Mouse (Mus musculus): Measurements from ENCODE around the gene Hmgcs2. TPM values are rescaled to one million over a fixed set of nuclear protein-coding genes. Genes with fewer than 3 reads are reported as not detected.
A peak's percentile ranks its signal among the peaks of the same experiment; 100 is the strongest.

The Hmgcs2 gene
- total RNA-seq, 1 experiment from 2014 or later: not detected

DNA sequence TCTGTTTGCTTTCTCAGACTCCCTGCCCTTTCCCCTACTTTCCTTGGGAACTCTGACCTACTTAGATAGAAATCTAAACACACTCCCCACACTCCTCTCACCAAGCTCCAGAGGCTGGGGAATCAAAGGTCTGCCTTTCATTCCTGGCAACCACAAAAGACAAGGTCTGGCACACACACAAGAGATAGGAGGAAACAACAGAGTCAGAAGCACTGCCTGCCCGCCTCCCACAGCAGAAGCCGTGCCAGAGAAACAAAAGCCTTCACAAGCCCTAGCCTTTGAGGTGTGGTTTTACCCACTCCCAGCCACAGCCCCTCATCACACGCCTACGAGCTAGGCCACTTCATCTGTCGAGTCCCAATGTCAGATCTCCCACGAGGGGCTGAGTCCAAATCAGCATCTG lies 13.0 kb upstream of the Hmgcs2 start:
- ATAC-seq (ENCODE audit: extremely low read depth, insufficient number of reproducible peaks, low FRiP score, poor library complexity, severe bottlenecking): no peak

DNA sequence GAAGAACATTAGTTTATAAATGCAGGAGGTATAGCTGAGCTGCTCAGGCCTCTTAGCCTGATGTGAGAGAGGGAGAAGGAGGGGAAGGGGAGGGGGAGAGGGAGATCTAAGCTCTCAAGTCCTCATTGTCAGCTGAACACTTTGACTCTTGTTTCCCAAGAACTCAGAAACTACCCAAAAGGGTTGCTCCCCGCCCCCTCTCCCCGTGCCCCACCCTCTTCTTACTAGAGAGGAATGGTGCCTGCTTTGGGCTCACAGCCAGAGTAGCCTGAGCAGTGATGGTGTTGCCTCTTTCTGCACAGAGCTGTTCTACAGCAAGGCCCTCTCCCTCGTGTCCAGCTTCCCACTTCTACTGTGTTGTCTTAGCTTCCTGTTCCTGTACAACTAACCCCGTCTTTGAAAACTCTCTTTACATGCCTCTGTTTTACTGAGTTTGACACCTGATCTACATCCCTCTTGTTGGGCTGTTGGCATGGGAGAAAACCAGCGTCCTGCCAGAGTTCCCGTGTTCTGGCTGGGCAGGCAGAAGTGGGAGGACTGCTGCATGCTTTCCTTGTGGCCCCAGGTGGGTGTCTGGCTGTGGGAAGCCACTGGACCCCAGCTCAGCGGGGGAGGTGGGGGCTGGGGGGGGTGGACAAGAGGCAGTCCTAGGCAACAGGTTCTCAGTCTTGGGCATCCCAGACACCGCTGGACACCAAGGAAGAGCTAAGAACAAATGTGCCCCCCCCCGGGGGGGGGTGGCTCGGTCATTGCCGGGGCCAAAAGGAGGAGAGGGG lies 6.4 kb upstream of the Hmgcs2 start:
- ATAC-seq (ENCODE audit: extremely low read depth, insufficient number of reproducible peaks, low FRiP score, poor library complexity, severe bottlenecking): no peak

DNA sequence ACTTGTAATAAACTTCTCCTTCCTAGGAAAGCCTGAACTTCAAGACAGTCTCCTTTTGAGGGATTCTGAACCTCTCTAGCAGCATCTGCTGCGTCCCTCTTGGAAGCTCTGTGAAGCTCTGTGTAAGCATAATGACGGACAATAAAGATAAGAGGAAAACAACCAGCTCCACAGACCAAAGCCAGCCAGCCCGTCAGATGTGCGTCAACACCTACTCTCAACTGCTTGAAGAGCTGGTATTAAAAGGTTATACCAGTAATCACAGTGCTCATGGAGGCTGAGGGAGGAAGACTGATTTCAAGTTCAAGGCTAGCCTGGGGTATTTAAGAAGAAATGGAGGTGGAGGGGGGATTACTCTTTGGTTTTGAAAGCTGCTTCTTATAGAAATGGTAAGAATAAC lies 553 bp upstream of the Hmgcs2 start:
- no peak for ATAC-seq (ENCODE audit: extremely low read depth, insufficient number of reproducible peaks, low FRiP score, poor library complexity, severe bottlenecking)

DNA sequence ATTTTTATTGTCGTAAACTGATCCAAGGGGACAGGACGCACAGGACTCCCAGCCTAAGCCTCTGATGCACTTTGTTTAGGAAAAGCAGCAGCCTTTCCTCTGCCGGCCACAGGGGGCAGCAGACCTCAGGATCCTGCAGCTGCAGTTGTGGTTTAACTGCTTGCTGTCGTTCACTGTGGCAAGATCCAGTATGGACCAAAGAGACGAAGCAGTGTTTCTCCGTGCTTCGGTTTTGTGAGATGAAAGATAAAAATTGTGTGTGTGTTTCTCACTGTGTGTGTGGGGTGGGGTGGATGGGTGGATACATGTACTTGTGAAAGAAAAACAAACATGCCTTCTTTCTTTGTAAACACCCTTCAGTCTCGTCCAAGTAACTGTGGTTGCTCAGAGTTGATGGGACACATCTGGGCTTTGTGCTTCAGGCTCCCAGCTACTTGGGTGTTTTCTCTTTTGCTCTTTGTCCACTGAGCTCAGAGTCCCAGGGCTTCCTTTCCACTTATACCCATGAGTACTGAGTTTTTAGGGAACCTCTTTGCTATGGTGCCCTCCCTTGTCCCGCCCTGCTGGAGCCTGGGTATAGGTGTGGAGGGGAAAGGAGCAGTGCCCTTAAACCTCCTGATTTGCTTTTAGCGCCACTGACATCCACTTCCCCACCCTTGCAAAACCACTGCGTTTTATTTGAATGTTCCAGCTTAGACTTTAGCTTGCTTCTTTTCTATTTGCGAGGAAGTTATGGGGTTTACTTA lies 871 bp downstream of the Hmgcs2 start:
- ATAC-seq (ENCODE audit: extremely low read depth, insufficient number of reproducible peaks, low FRiP score, poor library complexity, severe bottlenecking): peak; percentile 47; the same call in 1 of the 2 replicates

DNA sequence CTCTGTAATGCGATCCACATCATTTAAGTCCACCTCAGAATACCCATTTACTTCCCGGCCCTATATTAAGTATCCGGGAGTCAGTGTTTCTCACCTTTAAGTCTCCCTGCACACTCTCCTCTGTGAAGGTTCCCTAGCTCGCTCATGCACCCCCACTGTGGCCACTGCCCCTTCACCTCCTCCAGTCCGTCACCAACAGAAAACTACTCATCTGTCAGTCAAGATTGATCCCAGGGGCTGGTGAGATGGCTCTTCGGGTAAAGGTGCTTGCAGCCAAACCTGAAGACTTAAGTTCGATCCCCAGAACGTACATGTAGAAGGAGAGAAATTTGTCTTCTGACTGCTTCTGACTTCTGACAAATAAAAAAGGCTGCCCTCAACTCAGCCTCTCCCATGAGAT lies 2.2 kb downstream of the Hmgcs2 start:
- ATAC-seq (ENCODE audit: extremely low read depth, insufficient number of reproducible peaks, low FRiP score, poor library complexity, severe bottlenecking): no peak

DNA sequence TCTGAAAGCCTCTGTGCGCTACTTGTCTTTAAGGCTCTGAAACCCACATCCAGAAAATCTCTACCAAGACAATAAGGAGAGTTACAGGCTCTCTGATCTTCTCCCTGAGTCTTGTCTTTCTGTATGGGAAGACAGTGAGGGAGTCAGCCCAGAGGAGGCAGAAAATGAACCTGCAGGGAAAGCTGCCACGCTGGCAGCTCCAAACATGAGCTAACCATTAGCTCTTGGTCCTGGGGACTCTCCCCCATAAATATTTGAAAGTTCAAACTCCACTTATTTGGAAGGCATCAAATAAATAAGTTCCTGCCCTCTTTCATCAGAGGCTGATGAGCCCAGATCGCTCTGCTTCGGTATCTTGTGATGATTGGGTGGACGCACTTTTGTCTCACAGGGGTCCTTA lies 3.0 kb downstream of the Hmgcs2 start:
- no peak for ATAC-seq (ENCODE audit: extremely low read depth, insufficient number of reproducible peaks, low FRiP score, poor library complexity, severe bottlenecking)

DNA sequence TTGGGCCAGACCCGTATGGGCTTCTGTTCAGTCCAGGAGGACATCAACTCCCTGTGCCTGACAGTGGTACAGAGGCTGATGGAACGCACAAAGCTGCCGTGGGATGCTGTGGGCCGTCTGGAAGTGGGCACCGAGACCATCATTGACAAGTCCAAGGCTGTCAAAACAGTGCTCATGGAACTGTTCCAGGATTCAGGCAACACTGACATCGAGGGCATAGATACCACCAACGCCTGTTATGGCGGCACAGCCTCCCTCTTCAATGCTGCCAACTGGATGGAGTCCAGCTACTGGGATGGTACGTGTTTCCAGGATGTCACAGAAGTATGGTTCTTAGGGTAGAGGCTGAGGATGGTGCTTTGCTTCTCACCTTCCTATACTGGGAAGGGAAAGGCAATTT lies 10.8 kb downstream of the Hmgcs2 start:
- ATAC-seq (ENCODE audit: extremely low read depth, insufficient number of reproducible peaks, low FRiP score, poor library complexity, severe bottlenecking): no peak

DNA sequence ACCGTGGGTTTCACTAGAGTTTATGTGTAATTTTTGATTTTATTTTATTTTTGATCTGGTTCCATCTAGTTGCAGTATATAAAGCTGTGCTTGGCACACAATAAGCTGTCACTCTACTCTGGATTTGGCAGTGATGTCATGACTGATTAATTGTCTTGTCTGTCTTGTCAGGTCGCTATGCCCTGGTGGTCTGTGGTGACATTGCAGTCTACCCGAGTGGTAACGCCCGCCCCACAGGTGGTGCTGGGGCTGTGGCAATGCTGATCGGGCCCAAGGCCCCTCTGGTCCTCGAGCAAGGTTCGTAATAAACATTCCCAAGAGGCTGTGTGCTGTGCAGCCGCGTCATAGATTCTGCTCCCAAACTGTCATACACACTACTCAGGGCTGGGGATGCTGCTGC lies 15.7 kb downstream of the Hmgcs2 start:
- ATAC-seq (ENCODE audit: extremely low read depth, insufficient number of reproducible peaks, low FRiP score, poor library complexity, severe bottlenecking): no peak

DNA sequence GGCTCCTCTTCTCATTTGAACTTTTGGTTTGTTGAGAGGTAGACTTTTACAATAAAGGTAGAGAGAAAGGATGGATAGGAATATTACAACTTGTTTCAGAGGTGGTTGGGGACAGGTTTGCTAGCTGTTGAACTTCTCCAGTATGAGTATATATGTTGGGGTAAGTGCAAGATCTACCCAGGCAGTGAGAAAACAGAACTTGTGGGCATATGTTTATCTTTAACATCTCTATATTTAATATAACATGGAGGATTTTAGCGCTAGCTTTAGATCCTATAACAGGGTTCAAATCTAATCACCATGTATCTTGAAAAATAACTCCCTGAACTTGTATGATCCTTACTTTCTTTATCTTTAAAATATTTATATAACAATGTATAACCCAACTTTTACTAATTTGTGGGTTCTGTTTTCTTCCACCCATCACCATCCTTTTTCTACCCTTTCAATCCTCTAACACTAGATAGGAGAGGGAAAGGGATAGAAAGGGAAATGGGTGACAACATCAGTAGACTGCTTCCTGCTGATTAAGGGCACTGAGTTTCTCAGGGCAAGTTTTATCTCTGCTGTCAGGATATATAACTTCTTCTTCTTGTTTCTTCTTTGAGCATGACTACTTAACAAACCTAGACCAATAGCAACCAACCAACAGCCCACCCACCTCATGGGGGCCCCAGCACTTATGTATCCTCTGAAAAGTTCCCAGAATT lies 19.3 kb downstream of the Hmgcs2 start:
- ATAC-seq (ENCODE audit: extremely low read depth, insufficient number of reproducible peaks, low FRiP score, poor library complexity, severe bottlenecking): no peak

DNA sequence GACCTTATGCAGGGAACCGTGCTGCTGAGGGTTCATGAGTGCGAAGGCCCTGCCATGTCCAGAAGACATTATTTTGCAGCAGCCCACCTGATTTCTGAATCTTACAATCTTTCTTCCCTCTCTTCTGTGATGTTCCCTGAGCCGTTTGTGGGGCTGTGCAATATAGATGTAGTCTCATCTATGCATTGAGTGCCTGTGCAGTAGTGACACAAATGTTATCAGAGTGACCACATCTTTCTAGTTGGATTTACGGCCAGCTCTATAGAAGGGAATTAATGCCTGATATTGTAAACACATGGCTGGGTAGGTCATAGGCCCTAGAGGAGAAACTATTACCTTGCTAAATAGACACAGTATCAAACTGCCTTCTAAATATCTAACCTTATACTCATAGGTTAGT lies 20.0 kb downstream of the Hmgcs2 start:
- no peak for ATAC-seq (ENCODE audit: extremely low read depth, insufficient number of reproducible peaks, low FRiP score, poor library complexity, severe bottlenecking)

DNA sequence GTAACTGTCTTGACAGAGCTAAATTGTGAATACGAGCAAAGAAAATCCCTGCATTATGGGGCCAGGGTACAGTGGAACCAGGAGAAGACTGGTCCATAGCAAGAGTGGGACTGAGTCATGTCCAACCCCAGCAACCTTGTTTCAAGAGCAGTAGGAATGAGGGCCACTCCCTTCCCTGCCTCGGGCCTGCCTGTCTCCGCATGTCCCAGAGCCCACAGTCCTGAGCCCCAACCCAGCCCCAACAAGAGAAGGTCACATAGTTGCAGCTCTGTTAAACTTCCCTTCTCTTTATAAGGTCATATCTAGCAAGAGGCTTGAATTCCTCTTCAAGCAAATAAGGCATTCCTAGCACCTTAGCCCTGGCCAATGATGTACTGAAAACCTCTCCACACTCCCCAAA lies 21.5 kb downstream of the Hmgcs2 start:
- no peak for ATAC-seq (ENCODE audit: extremely low read depth, insufficient number of reproducible peaks, low FRiP score, poor library complexity, severe bottlenecking)

DNA sequence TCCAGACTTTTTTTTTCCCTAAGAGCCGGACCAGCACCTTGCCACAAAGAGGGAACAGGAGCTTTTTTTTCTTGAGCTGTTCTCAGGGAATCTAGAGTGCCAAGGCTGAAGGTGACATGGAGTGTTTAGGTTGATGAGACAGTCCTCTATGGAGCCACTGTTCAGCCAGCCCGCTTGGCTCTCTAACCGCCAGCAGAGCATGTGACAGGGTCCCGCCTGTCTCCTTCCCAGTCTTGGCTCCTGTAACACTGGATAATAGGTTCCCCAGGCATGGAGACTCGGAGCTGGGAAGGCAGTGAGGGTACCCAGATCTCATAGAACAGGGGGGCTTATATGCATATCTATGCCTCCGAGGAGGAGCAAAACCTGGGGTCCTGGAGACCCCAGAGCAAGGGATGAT lies 28.4 kb downstream of the Hmgcs2 start:
- ATAC-seq (ENCODE audit: extremely low read depth, insufficient number of reproducible peaks, low FRiP score, poor library complexity, severe bottlenecking): no peak

DNA sequence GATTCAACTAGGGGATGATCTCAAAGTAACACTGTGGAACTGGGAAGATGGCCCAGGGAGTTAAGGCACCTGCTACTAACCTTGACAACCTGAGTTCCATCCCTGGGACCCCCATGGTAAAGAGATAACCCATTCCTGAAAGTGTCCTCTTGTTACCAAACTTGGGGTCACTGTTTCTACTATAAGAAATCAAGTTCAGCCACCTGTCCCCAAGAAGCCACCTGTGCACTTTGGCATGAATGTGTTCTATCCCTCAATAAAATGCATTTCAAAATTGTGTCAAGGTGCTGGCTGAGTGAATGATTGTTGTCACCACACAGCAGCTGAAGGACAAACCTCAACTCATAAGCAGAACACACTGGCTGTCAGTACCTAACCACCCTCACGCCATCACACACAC lies 30.2 kb downstream of the Hmgcs2 start:
- no peak for ATAC-seq (ENCODE audit: extremely low read depth, insufficient number of reproducible peaks, low FRiP score, poor library complexity, severe bottlenecking)

DNA sequence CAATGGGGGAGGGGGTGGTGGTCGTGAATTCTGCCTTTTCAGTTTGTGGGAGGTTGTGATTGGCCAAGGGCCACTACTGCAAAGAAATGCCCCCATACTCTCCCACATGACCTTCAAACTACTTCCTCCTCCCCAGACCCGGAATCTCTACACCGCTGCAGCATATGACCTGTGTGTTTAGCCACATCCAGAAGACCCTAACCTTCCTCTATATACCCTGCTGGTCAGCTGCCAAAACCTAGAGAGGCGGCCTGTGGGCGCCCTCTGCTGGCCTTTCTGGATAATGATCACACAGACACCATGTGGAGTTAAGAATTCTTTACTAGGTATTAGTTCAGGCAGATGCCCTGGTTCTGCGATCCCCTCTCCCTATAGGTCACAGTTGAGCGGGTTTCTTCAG lies 32.6 kb downstream of the Hmgcs2 start:
- ATAC-seq (ENCODE audit: extremely low read depth, insufficient number of reproducible peaks, low FRiP score, poor library complexity, severe bottlenecking): no peak

DNA sequence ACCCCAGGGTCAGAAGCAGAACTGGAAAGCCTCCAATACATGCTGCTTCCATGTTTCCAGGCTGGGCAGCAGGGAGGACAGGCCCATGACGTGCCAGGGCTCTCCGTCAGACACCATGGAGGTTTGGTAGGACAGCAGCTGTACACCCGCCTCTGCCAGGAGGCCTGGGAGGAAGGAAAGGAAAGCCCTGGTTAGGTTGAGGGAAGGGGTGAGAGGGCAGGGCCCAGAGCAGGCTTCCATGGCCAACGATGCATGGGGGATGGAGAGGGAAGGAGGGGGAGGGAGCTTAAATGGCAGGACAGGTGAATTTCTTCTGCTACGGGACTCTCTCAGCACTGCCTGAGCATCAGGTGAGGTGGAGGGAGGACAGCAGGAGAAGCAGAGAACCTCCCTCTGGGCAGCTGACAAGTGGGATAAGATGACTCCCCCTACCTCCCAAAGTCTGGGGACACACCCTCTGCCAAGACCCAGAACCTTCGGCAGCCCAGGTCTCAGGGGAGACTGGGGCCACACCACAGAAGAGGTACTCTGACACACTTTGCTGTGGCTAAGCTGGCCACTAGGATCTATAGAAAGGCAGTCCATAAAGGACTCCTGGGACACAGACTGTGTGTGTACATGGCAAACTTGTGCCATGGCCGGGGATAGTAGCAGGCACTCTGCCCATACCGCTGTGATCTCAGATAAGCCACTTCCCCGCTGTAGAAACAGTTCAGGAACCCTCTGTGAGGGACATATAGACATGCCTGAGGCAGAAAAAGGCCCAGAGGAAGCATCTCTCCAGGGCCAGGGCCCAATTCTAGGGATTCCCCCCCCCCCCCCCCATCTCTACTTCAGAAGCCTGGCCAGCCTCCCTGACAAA lies 33.3 kb downstream of the Hmgcs2 start:
- no peak for ATAC-seq (ENCODE audit: extremely low read depth, insufficient number of reproducible peaks, low FRiP score, poor library complexity, severe bottlenecking)

DNA sequence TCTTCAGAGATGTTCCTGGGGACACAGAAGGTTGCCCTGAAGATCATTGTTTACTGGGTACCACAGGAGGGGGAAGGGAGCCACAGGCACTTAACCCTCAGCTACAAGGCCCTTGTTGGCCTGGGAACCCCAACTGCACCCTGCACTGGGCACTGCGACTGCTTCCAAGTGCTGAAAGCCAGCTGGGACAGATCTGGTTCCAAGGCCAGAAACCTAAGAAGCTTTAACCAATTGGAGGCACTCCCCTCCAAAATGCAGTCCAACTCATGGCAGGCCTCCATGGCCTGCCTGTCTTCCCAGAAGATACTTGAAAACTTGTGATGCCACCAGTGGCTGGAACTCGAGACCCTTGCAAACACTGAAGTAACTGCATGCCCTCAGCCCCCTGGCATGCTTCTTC lies 34.9 kb downstream of the Hmgcs2 start:
- ATAC-seq (ENCODE audit: extremely low read depth, insufficient number of reproducible peaks, low FRiP score, poor library complexity, severe bottlenecking): no peak

DNA sequence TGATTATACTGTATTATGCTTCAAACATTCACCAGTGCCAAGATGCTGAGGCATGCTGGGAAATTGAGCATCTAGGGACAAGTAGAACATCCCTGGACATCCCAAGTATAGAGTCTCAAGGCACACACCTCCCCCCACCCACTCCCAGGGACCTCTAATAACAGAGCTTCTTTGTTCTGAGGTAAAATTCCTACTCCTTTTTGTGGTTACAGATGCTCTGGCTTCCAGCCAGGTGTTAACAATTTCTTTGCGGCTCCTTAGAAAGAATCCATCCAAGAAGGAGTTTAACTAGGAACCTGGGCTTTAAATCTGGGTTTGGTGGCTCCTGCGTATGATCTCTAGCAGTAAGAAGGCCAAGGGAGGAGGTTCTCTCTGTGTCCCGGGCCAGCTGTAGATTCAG lies 36.9 kb downstream of the Hmgcs2 start:
- ATAC-seq (ENCODE audit: extremely low read depth, insufficient number of reproducible peaks, low FRiP score, poor library complexity, severe bottlenecking): no peak

DNA sequence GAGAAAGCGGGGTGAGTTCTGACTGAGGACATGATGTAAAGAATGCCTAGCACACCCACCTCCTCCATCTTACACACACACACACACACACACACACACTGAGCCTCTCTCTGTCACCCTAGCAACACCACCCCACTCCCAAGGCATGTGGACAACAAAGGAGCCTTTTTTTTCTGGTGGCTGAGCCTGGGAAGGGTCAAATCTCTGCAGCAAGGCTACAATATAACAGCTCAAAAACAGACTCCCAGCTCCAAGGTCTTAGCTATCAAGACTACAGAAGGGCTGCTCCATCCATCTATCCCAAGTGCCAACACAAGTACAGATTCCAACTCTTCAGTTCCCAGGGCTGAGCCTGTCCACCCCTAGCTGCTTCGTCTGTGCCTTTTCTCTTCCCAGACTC lies 39.0 kb downstream of the Hmgcs2 start:
- ATAC-seq (ENCODE audit: extremely low read depth, insufficient number of reproducible peaks, low FRiP score, poor library complexity, severe bottlenecking): no peak

DNA sequence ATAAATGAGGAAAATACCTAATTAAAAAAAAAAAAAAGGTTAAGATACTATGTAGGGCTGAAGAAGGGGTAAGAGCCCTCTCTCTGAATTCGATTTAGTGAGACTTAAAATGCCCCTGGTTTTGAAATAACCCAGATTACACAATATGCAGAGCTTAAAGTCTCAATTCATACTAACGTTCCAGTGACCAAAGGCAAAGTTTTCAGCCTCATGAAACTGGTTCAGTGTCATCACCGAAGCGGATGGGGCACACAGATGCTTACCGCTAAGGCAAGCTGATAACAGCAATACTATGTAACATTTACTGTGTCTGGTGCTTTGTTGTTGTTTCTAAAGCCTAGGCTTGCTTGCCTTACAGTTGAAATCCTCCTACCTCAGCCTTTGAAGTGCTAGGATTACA lies 42.0 kb downstream of the Hmgcs2 start:
- no peak for ATAC-seq (ENCODE audit: extremely low read depth, insufficient number of reproducible peaks, low FRiP score, poor library complexity, severe bottlenecking)

Measured in neutrophil, adult 5-6 weeks (primary cell).